Mouse (Mus musculus) right cerebral cortex, postnatal 25 days (tissue): ENCODE data around the gene Rpa2.

Experiments
- DNase-seq: peaks from one replicate; pipeline ENCODE4 v3.0.0; 2022

Rpa2 gene

DNA sequence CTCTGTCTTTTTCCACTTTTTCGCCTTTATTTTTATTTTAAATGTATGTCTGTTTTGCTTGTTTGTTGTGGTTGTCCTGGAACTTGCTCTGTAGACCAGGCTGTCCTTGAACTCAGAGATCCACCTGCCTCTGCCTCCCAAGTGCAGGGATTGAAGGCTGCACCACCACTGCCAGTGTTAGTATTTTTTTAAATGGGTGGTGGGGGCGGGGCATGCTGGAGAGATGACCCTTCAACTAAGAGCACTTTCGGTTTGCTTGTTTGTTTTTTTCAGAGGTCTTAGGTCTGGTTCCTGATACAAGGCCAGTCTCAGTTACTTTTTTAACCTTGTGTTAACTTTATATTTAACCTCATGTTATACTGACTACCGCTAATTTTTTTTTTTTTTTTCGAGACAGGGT lies 37.0 kb downstream of the Rpa2 start:
- no peak for DNase-seq

GRCm38 (mm10) chr4:132805599-132806197 lies 37.6 kb downstream of the Rpa2 start:
- no peak for DNase-seq

DNA sequence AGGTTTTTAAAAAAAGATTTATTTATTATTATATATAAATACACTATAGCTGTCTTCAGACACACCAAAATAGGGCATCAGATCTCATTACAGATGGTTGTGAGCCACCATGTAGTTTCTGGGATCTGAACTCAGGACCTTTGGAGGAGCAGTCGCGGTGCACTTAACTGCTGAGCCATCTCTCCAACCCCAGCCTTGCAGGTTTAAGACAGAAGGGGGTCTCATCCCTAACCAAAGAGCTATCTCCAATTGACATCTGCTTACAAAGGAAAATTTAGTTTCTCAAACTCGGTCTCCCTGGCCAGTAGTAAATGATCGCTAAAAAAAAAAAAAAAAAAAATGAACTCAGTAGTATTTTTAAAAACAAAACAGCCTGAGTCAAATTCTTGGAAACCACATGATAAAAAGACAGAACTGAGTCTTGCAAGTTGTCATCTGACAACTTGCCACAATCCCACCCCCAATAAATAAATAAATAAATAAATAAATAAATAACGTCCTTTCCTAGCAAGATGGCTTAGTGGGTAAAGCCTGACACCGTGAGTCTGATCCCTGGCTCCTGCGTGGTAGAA lies 38.6 kb downstream of the Rpa2 start:
- no peak for DNase-seq

GRCm38 (mm10) chr4:132807771-132808641 lies 39.9 kb downstream of the Rpa2 start:
- DNase-seq: no peak

DNA sequence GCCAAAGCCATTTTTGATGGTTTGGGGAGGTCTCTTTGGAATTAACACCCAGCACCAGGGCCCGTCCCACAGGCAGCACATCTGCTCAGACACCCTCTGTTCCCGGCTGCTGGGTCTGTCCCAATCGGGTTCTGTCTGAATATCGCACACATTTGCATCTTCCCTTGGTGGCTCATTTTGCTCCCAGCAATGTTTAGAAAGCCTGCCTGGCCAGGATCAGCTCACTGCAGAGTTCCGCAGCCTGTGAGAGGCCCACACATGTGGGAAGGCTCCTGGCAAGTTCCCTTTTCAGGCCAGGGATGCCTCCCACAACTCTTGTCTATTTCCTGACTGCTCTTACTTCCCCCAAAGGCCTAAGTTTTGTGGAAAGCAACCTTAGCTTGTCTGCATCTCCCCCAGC lies 41.5 kb downstream of the Rpa2 start:
- DNase-seq: peak; percentile 76

DNA sequence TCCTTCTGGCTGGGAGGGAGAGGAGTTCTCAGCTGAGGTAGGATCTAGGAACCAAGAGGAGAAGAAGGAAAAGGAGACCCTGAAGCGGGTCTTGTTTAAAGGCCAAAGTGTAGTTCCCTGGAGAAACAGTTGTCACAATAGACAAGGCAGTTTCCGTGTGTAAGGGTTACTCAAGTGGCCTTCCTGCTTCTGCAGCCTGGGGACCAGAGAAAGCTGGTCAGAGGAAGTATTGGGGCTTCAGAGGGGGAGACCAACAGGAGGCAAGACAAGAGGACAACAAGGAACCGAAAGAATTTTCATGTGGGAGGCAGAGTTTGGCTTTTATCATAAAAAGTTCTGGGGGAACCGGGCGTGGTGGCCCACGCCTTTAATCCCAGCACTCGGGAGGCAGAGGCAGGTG lies 48.3 kb downstream of the Rpa2 start:
- no peak for DNase-seq

GRCm38 (mm10) chr4:132816855-132817254 lies 48.7 kb downstream of the Rpa2 start:
- no peak for DNase-seq

- DNase-seq: no peak
Observed at GRCm38 (mm10) chr4:132818442-132818841, 50.3 kb downstream of the Rpa2 start.

GRCm38 (mm10) chr4:132823614-132824366 lies 55.7 kb downstream of the Rpa2 start:
- DNase-seq: peak; percentile 53
